Mouse (Mus musculus): ENCODE measurements around the gene Hrh2. TPM values are rescaled to one million over a fixed set of nuclear protein-coding genes. Genes with fewer than 3 reads are reported as not detected.

The Hrh2 gene
- total RNA-seq, 2 experiments from 2014 or later, result 6.9 to 7.8 TPM

- DNase-seq (ENCODE audit: low spot score in 2 of 2), result peak; percentile 50 to 67
Measured at GRCm38 (mm10) chr13:54262741-54263510, 71.0 kb downstream of the Hrh2 start.

- no peak for DNase-seq (ENCODE audit: low spot score in 2 of 2)
Measured at GRCm38 (mm10) chr13:54263641-54264040, 71.7 kb downstream of the Hrh2 start.

GRCm38 (mm10) chr13:54266472-54266871 is 74.5 kb downstream of the Hrh2 start:
- peak; percentile 87 to 94 for DNase-seq (ENCODE audit: low spot score in 2 of 2)

GRCm38 (mm10) chr13:54269087-54269486 is 77.2 kb downstream of the Hrh2 start:
- no peak for DNase-seq (ENCODE audit: low spot score in 2 of 2)

GRCm38 (mm10) chr13:54269628-54270027 is 77.7 kb downstream of the Hrh2 start:
- DNase-seq (ENCODE audit: low spot score in 2 of 2), result peak; percentile 38 to 72

- DNase-seq (ENCODE audit: low spot score in 2 of 2), result no peak
Measured at GRCm38 (mm10) chr13:54272076-54272475, 80.1 kb downstream of the Hrh2 start.

GRCm38 (mm10) chr13:54277406-54277805 is 85.5 kb downstream of the Hrh2 start:
- no peak for DNase-seq (ENCODE audit: low spot score in 2 of 2)

- no peak for DNase-seq (ENCODE audit: low spot score in 2 of 2)
Measured at GRCm38 (mm10) chr13:54280366-54280765, 88.4 kb downstream of the Hrh2 start.

GRCm38 (mm10) chr13:54281149-54281548 is 89.2 kb downstream of the Hrh2 start:
- DNase-seq (ENCODE audit: low spot score in 2 of 2), result no peak

GRCm38 (mm10) chr13:54281623-54282022 is 89.7 kb downstream of the Hrh2 start:
- no peak for DNase-seq (ENCODE audit: low spot score in 2 of 2)

GRCm38 (mm10) chr13:54282149-54282860 is 90.4 kb downstream of the Hrh2 start:
- no peak for DNase-seq (ENCODE audit: low spot score in 2 of 2)

- DNase-seq (ENCODE audit: low spot score in 2 of 2), result no peak
Measured at GRCm38 (mm10) chr13:54282861-54283206, 90.9 kb downstream of the Hrh2 start.

Other genes starting within 250 kb of the Hrh2 start
- gene Drd1, start 136.4 kb upstream of the Hrh2 start, total RNA-seq (2021), result 10 to 100 TPM in 1 of 2 experiments, 1 to 10 TPM in 1; 4.2 to 10.4 TPM
- gene Sfxn1, start 120.3 kb upstream of the Hrh2 start, total RNA-seq (2021), result 10 to 100 TPM; 45.1 to 47.3 TPM
- 100 to 1,000 TPM; 963 to 982 TPM for gene Cplx2, start 179.2 kb downstream of the Hrh2 start, total RNA-seq (2021)

All from layer of hippocampus, adult 18-20 months (tissue).